Mouse (Mus musculus): Measurements from ENCODE around the gene Ephb3. TPM values are rescaled to one million over a fixed set of nuclear protein-coding genes. Genes with fewer than 3 reads are reported as not detected.
"Not testable (repeated sequence)": the region's sequence is repeated elsewhere in the genome, so short reads cannot be mapped to it uniquely, and the experiment has no call there.

Ephb3 gene
- 1 to 10 TPM; 1.2 to 1.3 TPM for total RNA-seq (2021)
- long read RNA-seq, experiment 1, full-length matches to known transcripts: 2 of 2 reads
- long read RNA-seq, experiment 1, partial matches to known transcripts: 0 of 2 reads
- long read RNA-seq, experiment 1, other reads (novel, unspliced or antisense): 0 of 2 reads
- long read RNA-seq, experiment 2: 0 reads

GRCm38 (mm10) chr16:21204367-21205092, at the start of gene Ephb3:
Ephb3 (plus strand) TSS chr16:21204755.
- DNase-seq: peak; percentile 95 to 99

- not testable (repeated sequence) for DNase-seq
Measured at GRCm38 (mm10) chr16:21156261-21156660, 48.3 kb upstream of the Ephb3 start.

GRCm38 (mm10) chr16:21159226-21159625, 45.3 kb upstream of the Ephb3 start:
- DNase-seq: not testable (repeated sequence)

GRCm38 (mm10) chr16:21163423-21163822, 41.1 kb upstream of the Ephb3 start:
- DNase-seq: not testable (repeated sequence)

GRCm38 (mm10) chr16:21165343-21166220, 39.0 kb upstream of the Ephb3 start:
- DNase-seq: not testable (repeated sequence)

- no peak for DNase-seq
Measured at GRCm38 (mm10) chr16:21168730-21169129, 35.8 kb upstream of the Ephb3 start.

GRCm38 (mm10) chr16:21175236-21175635, 29.3 kb upstream of the Ephb3 start:
- DNase-seq: no peak

GRCm38 (mm10) chr16:21182108-21182507, 22.4 kb upstream of the Ephb3 start:
- DNase-seq: no peak

GRCm38 (mm10) chr16:21184697-21185096, 19.9 kb upstream of the Ephb3 start:
- DNase-seq: no peak

- no peak for DNase-seq
Measured at GRCm38 (mm10) chr16:21187568-21187967, 17.0 kb upstream of the Ephb3 start.

GRCm38 (mm10) chr16:21188345-21188744, 16.2 kb upstream of the Ephb3 start:
- no peak for DNase-seq

GRCm38 (mm10) chr16:21191569-21191968, 13.0 kb upstream of the Ephb3 start:
- no peak for DNase-seq

- peak in 1 of 2 experiments; percentile 38 for DNase-seq
Measured at GRCm38 (mm10) chr16:21192509-21193354, 11.8 kb upstream of the Ephb3 start.

GRCm38 (mm10) chr16:21194182-21194581, 10.4 kb upstream of the Ephb3 start:
- no peak for DNase-seq

GRCm38 (mm10) chr16:21195260-21195866, 9.2 kb upstream of the Ephb3 start:
- no peak for DNase-seq

GRCm38 (mm10) chr16:21196576-21196975, 8.0 kb upstream of the Ephb3 start:
- no peak for DNase-seq

GRCm38 (mm10) chr16:21197542-21197941, 7.0 kb upstream of the Ephb3 start:
- no peak for DNase-seq

- DNase-seq: no peak
Measured at GRCm38 (mm10) chr16:21198006-21198405, 6.5 kb upstream of the Ephb3 start.

- peak; percentile 25 to 29 for DNase-seq
Measured at GRCm38 (mm10) chr16:21198529-21198928, 6.0 kb upstream of the Ephb3 start.

GRCm38 (mm10) chr16:21199426-21199825, 5.1 kb upstream of the Ephb3 start:
- no peak for DNase-seq

GRCm38 (mm10) chr16:21202731-21203130, 1.8 kb upstream of the Ephb3 start:
- no peak for DNase-seq
